Mouse (Mus musculus) naive thymus-derived CD4-positive, alpha-beta T cell, adult 2 months (primary cell): ENCODE measurements around the gene Fermt2.
"Not testable (repeated sequence)": the region's sequence is repeated elsewhere in the genome, so short reads cannot be mapped to it uniquely, and the experiment has no call there.

ENCODE experiments used
- DNase-seq: peaks from one replicate; pipeline ENCODE4 v3.0.0-alpha.2; 2011; ENCODE audit warnings: low read depth

Fermt2 gene

GRCm38 (mm10) chr14:45507923-45508322 lies 22.0 kb downstream of the Fermt2 start:
- DNase-seq, result no peak

GRCm38 (mm10) chr14:45507447-45507846 lies 22.5 kb downstream of the Fermt2 start:
- DNase-seq, result no peak

- no peak for DNase-seq
Measured at GRCm38 (mm10) chr14:45507032-45507431, 22.9 kb downstream of the Fermt2 start.

- no peak for DNase-seq
Measured at GRCm38 (mm10) chr14:45506165-45506564, 23.8 kb downstream of the Fermt2 start.

- DNase-seq, result no peak
Measured at GRCm38 (mm10) chr14:45504422-45505113, 25.4 kb downstream of the Fermt2 start.

GRCm38 (mm10) chr14:45503934-45504333 lies 26.0 kb downstream of the Fermt2 start:
- DNase-seq, result no peak

GRCm38 (mm10) chr14:45500052-45500451 lies 29.9 kb downstream of the Fermt2 start:
- DNase-seq, result no peak

- DNase-seq, result no peak
Measured at GRCm38 (mm10) chr14:45497116-45497515, 32.8 kb downstream of the Fermt2 start.

GRCm38 (mm10) chr14:45495810-45496209 lies 34.1 kb downstream of the Fermt2 start:
- not testable (repeated sequence) for DNase-seq

GRCm38 (mm10) chr14:45493891-45494290 lies 36.0 kb downstream of the Fermt2 start:
- DNase-seq, result no peak

- DNase-seq, result no peak
Measured at GRCm38 (mm10) chr14:45492668-45493067, 37.2 kb downstream of the Fermt2 start.

GRCm38 (mm10) chr14:45492038-45492437 lies 37.9 kb downstream of the Fermt2 start:
- DNase-seq, result no peak

GRCm38 (mm10) chr14:45487201-45487600 lies 42.7 kb downstream of the Fermt2 start:
- not testable (repeated sequence) for DNase-seq

GRCm38 (mm10) chr14:45483361-45483760 lies 46.6 kb downstream of the Fermt2 start:
- DNase-seq, result not testable (repeated sequence)

GRCm38 (mm10) chr14:45478977-45479806 lies 50.7 kb downstream of the Fermt2 start:
- no peak for DNase-seq

GRCm38 (mm10) chr14:45478515-45478914 lies 51.4 kb downstream of the Fermt2 start:
- no peak for DNase-seq

- DNase-seq, result no peak
Measured at GRCm38 (mm10) chr14:45477651-45478050, 52.3 kb downstream of the Fermt2 start.

- no peak for DNase-seq
Measured at GRCm38 (mm10) chr14:45476990-45477389, 52.9 kb downstream of the Fermt2 start.

- DNase-seq, result no peak
Measured at GRCm38 (mm10) chr14:45472536-45472935, 57.4 kb downstream of the Fermt2 start.

- no peak for DNase-seq
Measured at GRCm38 (mm10) chr14:45469446-45469845, 60.5 kb downstream of the Fermt2 start.

- not testable (repeated sequence) for DNase-seq
Measured at GRCm38 (mm10) chr14:45466371-45466770, 63.5 kb downstream of the Fermt2 start.

- no peak for DNase-seq
Measured at GRCm38 (mm10) chr14:45464036-45465035, 65.6 kb downstream of the Fermt2 start.
